Mouse (Mus musculus) testis, adult 2 months (tissue): ENCODE data around the gene Tmtc1.

Source experiments
- CTCF ChIP-seq: fragments of 200-500 bp; IDR thresholded peaks from 2 replicates; pipeline ENCODE4 v1.5.1; 2012; ENCODE audit warnings: low read depth, mild to moderate bottlenecking, inconsistent platforms, low read length, moderate library complexity; ENCODE audit not compliant: control insufficient read depth, insufficient read depth, insufficient replicate concordance
- POLR2A ChIP-seq: fragments of 200-500 bp; IDR thresholded peaks from 2 replicates; pipeline ENCODE4 v1.6.1; 2012; ENCODE audit warnings: low read depth, mild to moderate bottlenecking, inconsistent platforms, low read length, moderate library complexity; ENCODE audit not compliant: control insufficient read depth

DNA sequence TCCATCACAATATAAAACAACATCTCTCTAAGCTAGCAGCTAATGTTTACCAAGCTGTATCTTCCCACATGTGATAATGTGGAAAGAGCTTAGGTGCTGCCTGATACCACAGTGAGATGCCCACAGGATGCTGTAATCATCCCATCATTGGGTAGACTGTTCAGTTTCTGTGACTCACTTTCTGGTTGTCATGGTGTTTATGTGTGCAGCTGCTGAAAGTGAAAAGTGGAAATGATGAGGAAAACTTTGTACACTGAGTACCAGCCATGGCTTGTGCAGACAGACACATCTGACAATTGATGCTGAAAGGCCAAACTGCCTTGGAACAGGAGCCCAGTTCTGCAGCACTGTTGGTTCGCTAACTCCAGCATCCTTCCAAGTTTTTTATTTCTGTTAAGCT is 204.9 kb downstream of the Tmtc1 start:
- TF ChIP-seq CTCF (no peak), POLR2A (no peak)
